Mouse (Mus musculus): ENCODE data around the gene Nr6a1.

Nr6a1 gene

GRCm38 (mm10) chr2:38713596-38713995 is 213.9 kb downstream of the Nr6a1 start:
- DNase-seq (ENCODE audit: extremely low spot score) = no peak

- DNase-seq (ENCODE audit: extremely low spot score) = no peak
These were observed 214.7 kb downstream of the Nr6a1 start for GRCm38 (mm10) chr2:38712769-38713125.

DNA sequence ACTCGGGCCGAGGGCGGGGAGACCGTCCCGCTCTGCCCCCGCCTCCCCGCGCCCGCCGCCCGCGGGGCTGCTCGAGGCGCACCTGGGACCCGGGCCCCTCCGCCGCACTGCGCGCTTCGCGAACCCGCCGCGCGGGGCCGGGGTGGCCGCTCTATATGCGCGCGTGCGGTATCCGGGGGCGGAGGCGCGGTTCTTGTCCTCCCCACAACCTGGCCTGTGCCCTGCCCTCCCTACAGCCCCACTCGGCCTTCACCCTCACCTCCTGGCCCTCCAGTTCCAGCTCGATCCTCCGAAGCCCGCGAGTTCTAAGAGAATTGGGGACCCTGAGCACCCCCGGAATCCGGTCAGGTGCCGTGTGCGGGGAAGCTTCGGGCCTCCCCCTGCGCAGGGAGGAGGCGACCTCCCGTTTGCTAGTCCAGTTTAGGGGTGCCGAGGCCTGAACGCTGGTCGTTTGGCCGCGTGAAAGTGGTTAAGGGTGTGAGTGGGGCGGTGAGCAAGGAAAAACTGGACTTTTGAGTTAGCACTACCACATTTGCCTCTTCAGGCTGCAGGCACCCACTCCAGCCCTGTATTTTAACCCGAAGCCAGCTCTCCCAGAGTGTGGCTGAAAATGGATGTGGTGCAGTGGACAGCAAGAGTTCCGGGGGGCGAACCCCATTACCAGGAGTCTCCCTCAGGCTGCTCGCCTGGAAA is 215.3 kb downstream of the Nr6a1 start:
- no peak for DNase-seq (ENCODE audit: extremely low spot score)

DNA sequence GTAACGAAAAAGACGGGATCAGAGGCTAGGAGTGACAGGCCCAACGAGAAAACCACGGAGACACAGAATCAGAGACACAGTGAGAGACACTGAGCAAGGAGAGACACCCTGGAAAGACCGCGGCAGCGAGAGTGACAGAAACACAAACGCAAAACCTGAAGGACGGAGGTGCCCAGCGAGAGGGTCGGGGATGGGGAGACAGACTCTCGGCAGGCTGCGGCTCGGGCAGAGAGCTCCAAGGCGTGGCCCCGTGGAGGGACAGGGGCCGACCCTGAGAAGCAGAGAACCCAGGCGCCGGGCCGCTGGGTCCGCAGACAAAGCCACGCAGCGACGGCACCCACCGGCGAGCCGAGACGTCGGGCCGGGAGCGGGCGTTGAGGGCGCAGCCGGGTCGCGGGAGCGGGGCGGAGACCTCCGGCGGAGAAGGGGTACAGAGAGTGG is 216.0 kb downstream of the Nr6a1 start:
- peak; percentile 54 for DNase-seq (ENCODE audit: extremely low spot score)

DNA sequence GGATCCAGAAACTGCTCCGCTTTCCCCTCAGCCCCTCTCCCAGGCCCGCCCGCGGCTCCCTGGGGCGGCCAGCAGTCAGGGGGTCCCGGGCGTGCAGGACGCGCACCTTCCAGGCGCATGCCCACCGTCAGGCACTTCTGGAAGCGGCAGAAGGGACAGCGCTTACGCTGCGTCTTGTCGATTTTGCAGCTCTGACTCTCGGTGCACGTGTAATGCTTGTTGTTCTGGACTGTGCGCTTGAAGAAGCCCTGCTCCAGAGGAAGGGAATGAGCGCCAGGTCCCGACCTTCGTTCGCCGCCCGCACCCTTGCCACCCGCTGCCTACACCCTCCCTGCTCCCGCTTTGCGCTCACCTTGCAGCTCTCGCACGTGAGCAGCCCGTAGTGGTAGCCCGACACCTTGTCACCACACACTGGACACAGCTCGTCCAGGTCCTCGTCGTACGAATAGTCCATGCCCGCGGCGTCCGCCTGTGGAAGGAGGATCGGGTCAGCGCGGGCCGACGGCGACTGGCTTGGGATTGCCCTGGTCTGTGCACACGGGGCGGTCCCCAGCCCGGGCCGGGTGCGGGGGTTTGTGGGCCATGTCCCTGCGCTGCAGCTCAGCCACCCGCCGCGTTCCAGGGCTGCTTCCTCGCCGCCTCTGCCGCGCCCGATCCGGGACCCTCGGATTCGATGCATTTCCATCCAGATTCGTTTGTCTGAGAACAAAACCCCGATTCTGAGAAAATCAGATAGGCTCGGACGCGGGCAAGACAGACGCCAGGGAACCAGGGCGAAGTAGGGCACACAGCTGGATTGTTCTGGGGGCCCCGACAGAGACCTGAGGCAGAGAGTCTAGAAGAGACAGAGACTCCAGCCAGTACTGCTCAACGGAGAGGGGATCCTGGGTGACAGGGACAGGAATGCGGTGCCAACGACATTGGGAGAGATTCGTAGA is 216.9 kb downstream of the Nr6a1 start:
- DNase-seq (ENCODE audit: extremely low spot score) = peak; percentile 67

DNA sequence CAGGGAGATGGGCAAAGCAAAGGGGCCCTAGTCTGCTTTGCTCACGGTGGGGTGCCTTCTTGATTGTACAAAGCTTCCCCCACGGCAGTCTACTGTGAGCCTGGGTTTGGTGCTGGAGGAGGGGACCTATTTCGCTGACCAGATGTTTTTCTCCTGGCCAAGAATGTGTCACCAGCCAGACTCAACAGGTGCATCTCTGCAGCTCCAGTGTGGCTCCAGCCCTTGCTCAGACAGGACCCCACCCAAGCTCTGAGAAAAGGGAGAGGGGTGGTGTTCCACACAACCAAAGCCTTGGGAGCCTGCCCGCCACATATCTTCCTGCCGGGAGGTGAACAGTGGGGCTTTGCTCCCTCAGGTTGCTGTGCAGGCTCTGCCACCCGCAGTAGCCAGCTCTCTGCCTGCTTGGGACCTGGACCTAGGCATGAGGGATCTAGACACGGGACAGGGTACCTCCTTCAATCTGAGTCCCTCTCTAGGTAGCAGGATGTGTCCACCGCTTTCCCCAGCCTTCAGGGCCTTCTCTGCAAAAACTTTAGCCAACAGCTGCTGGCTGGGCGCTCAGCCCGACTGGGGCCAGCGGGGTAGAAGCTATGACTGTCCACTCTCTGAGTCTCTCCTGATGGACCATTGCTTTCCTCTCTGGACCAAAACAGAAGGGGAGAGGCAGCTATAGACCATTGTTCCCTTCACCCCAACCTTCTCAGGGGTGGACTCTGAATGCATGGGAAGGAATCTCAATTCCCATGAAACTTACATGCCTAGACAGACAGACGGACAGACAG is 218.4 kb downstream of the Nr6a1 start:
- no peak for DNase-seq (ENCODE audit: extremely low spot score)

GRCm38 (mm10) chr2:38706661-38707060 is 220.8 kb downstream of the Nr6a1 start:
- no peak for DNase-seq (ENCODE audit: extremely low spot score)

GRCm38 (mm10) chr2:38705036-38705435 is 222.5 kb downstream of the Nr6a1 start:
- no peak for DNase-seq (ENCODE audit: extremely low spot score)

DNA sequence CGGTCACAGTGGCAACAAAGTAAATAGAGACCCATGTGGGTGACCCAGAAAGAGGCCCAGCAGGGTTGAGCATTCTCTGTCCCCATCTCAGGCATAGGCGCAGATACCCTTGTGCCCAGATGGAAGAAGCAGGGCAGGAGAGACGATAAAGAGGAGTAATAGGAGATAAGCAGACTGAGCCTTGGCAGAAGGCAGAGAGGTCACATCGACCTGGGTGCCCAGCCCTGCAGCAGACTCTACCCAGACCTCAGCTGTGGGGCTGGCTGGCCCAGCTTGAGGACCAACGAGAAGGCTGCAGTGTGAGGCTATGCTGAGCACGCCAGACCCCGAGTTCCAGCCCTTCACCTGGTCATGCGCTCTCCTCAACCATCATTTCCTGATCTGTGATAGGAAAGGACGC is 223.2 kb downstream of the Nr6a1 start:
- DNase-seq (ENCODE audit: extremely low spot score) = no peak

GRCm38 (mm10) chr2:38700177-38700576 is 227.3 kb downstream of the Nr6a1 start:
- DNase-seq (ENCODE audit: extremely low spot score) = no peak

- DNase-seq (ENCODE audit: extremely low spot score) = no peak
These were observed 228.9 kb downstream of the Nr6a1 start for GRCm38 (mm10) chr2:38698623-38699022.

GRCm38 (mm10) chr2:38697128-38698120 is 230.1 kb downstream of the Nr6a1 start:
- DNase-seq (ENCODE audit: extremely low spot score) = no peak

DNA sequence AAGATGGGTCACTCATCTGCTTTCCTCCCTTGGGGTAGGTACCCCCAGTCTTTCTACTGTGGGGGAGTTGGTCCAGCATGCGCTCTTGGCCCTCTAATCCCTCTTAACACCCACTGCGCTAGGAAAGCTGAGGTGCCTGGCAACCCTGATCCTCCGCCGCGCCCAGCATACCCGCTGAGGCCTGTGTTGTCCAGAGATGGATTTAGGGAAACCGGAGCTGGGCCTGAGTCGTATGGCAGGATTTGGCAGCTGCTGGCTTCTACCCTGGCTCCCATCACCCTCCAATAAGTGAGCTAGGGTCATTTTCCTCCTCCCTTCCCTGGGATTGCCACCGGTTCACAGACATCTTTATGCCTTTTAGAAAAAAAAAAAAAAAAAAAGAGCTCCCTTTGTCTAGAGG is 231.7 kb downstream of the Nr6a1 start:
- no peak for DNase-seq (ENCODE audit: extremely low spot score)

- peak; percentile 58 for DNase-seq (ENCODE audit: extremely low spot score)
These were observed 235.9 kb downstream of the Nr6a1 start for GRCm38 (mm10) chr2:38691542-38691941.

GRCm38 (mm10) chr2:38689881-38690280 is 237.6 kb downstream of the Nr6a1 start:
- no peak for DNase-seq (ENCODE audit: extremely low spot score)

- peak; percentile 82 for DNase-seq (ENCODE audit: extremely low spot score)
These were observed 238.5 kb downstream of the Nr6a1 start for GRCm38 (mm10) chr2:38688791-38689520.

DNA sequence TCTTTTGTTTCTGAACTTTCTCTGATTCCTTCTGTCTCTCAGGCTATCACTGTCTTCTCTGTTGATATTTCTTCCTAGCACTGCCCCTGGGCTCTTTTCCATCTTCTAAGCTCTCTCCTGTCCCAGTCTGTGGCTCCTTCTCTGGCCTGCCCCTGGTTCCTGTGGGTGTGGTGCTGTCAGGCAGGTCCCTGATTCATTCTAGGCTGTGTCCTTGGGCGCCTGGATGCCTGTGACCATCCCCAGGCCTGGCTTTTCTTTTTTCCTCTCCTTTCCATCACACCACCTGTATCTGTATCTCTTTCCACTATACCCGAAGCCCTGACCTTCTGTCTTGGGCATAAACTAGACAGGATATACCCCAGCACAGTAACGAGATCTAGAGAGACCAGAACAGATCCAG is 241.7 kb downstream of the Nr6a1 start:
- DNase-seq (ENCODE audit: extremely low spot score) = no peak

- DNase-seq (ENCODE audit: extremely low spot score) = no peak
These were observed 244.4 kb downstream of the Nr6a1 start for GRCm38 (mm10) chr2:38683083-38683482.

GRCm38 (mm10) chr2:38682209-38682608 is 245.3 kb downstream of the Nr6a1 start:
- DNase-seq (ENCODE audit: extremely low spot score) = no peak

DNA sequence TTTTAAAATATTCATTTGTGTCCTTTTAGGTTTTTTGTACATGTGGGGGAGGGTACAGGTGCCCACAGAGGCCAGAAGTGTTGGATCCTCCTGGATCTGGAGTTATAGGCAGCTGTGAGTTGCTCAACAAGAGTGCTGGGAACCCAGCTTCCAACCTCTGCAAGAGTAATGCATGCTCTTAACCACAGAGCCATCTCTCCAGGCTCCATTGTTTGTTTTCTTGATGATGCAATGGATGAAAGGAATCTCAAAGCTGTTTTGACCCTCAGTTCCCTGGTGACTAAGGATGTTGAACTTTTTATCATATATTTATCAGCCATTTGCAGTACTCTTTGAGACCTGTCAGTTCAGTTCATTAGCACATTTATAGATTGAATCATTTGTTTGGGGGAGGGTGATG is 248.5 kb downstream of the Nr6a1 start:
- DNase-seq (ENCODE audit: extremely low spot score) = no peak
